Mouse (Mus musculus) liver, embryonic 14 days (tissue): Measurements from ENCODE around the gene Hgfac. TPM values are rescaled to one million over a fixed set of nuclear protein-coding genes. Genes with fewer than 3 reads are reported as not detected.

Source experiments
- polyA plus RNA-seq: library from polyadenylated mRNA; depleted of rRNA; stranded (reverse); fragments of >200 nt; gene quantifications from 2 replicates; pipeline ENCODE4 v1.2.3, GENCODE M21; 2012; rRNA removed

Gene Hgfac
- polyA plus RNA-seq = 71.6 and 80.4 TPM in 2 replicates

GRCm38 (mm10) chr5:35041268-35041829 is at the start of gene Hgfac:
Gene Hgfac, plus strand, starts transcription at chr5:35041509.

GRCm38 (mm10) chr5:35056604-35057432 is 15.5 kb downstream of the Hgfac start, which contains the start of gene Dok7:
Gene Dok7, plus strand, starts transcription at chr5:35056766.

Other genes starting within 250 kb of the Hgfac start
- gene Msantd1, start 133.5 kb upstream of the Hgfac start, polyA plus RNA-seq = 0.84 and 1.2 TPM in 2 replicates
- 20.6 and 21.2 TPM in 2 replicates for gene Rgs12, start 92.1 kb upstream of the Hgfac start, polyA plus RNA-seq
- gene Dok7, start 15.3 kb downstream of the Hgfac start, polyA plus RNA-seq = 0.02 and 0.19 TPM in 2 replicates
- gene Lrpap1, start 64.3 kb downstream of the Hgfac start, polyA plus RNA-seq = 25.2 and 25.6 TPM in 2 replicates
- not detected in 2 replicates for gene Adra2c, start 236.8 kb downstream of the Hgfac start, polyA plus RNA-seq